Mouse (Mus musculus) embryonic facial prominence, embryonic 15.5 days (tissue): Measurements from ENCODE around the gene Urad. TPM values are rescaled to one million over a fixed set of nuclear protein-coding genes. Genes with fewer than 3 reads are reported as not detected.

ENCODE experiments used
- ATAC-seq: fragments of 200-750 bp; cut with Nextera tagmentation; 2 replicates; pipeline ENCODE4 v1.8.0; 2017; ENCODE audit warnings: low read depth, moderate TSS enrichment; ENCODE audit not compliant: insufficient number of reproducible peaks, low FRiP score, low TSS enrichment
- H3K27ac ChIP-seq: fragments of 300-500 bp; sonication (generic); replicated peaks from 2 replicates; pipeline ENCODE4 v1.5.1; 2015; ENCODE audit warnings: mild to moderate bottlenecking, inconsistent platforms
- H3K27me3 ChIP-seq: fragments of 300-500 bp; sonication (generic); 2 replicates; pipeline ENCODE4 v1.6.1; 2015; ENCODE audit warnings: inconsistent platforms
- H3K36me3 ChIP-seq: fragments of 300-500 bp; sonication (generic); 2 replicates; pipeline ENCODE4 v1.6.1; 2015; ENCODE audit warnings: mild to moderate bottlenecking, inconsistent platforms
- H3K4me1 ChIP-seq: fragments of 300-500 bp; sonication (generic); 2 replicates; pipeline ENCODE4 v1.6.1; 2015; ENCODE audit warnings: inconsistent platforms
- H3K4me2 ChIP-seq: fragments of 300-500 bp; sonication (generic); replicated peaks from 2 replicates; pipeline ENCODE4 v1.6.1; 2015; ENCODE audit warnings: mild to moderate bottlenecking, inconsistent platforms
- H3K4me3 ChIP-seq: fragments of 300-500 bp; sonication (generic); replicated peaks from 2 replicates; pipeline ENCODE4 v1.5.1; 2015; ENCODE audit warnings: mild to moderate bottlenecking, inconsistent platforms
- H3K9ac ChIP-seq: fragments of 300-500 bp; sonication (generic); 2 replicates; pipeline ENCODE4 v1.6.1; 2015; ENCODE audit warnings: inconsistent platforms
- H3K9me3 ChIP-seq: fragments of 300-500 bp; sonication (generic); replicated peaks from 2 replicates; pipeline ENCODE4 v1.6.1; 2016; ENCODE audit warnings: inconsistent platforms
- whole genome bisulfite sequencing: fragments of 180-500 bp; shearing (Covaris S2); methylation state at CpG from one replicate; pipeline ENCODE4 v1.1.7; 2015; 5-methylcytosine and 5-hydroxymethylcytosine counted together
- polyA plus RNA-seq: library from polyadenylated mRNA; unstranded; fragments of >200 nt; fragmentation: Nextera tagmentation; extraction: Ambion mirVana; gene quantifications from 2 replicates; pipeline ENCODE4 v1.2.1, GENCODE M21; 2015

Urad gene
- not detected in 2 replicates for polyA plus RNA-seq

GRCm38 (mm10) chr5:147322183-147322582 is at the start of gene Urad:
TSS of gene Urad (minus strand) at chr5:147322440.
- Histone ChIP-seq H3K4me2 (no peak within 1 kb of the TSS), H3K9ac (no peak within 1 kb of the TSS), H3K9me3 (no peaks in the 10 kb centered on the region), H3K36me3 (no peaks in the 10 kb centered on the region), H3K27ac (no peak within 1 kb of the TSS), H3K4me3 (no peak within 1 kb of the TSS), H3K4me1 (no peaks in the 10 kb centered on the region), H3K27me3 (peaks cover 52% of the 10 kb centered on the region)
- 66% methylated on average over 8 of the region's 8 CpGs for WGBS
- ATAC-seq = no peak

DNA sequence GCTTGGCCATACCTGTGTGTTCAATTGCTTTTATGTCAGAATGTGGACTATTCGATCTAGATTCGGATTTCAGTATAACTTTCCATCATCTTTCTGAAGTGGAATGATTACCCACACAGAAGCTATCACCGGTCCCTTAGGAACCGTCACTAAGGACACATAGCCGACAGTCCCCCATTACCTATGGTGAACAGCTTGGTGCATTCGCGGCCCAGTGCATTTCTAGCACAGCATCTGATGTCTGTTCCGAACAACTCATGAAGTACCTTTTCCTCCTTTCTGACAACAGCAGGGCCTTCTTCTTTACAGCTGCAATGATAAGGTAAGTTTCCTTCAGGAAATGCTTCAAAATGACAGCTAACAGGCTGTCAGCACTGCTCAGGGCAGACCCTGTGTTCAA is 48.0 kb upstream of the Urad start:
- Histone ChIP-seq H3K9me3 (no peaks in the 10 kb centered on the region), H3K36me3 (no peaks in the 10 kb centered on the region), H3K27ac (no peak overlapping the region), H3K4me1 (no peaks in the 10 kb centered on the region), H3K9ac (no peak overlapping the region), H3K27me3 (no peaks in the 10 kb centered on the region), H3K4me2 (no peak overlapping the region), H3K4me3 (no peak overlapping the region)
- no peak for ATAC-seq
- WGBS = 82% methylated on average over 8 of the region's 8 CpGs

GRCm38 (mm10) chr5:147368221-147368620 is 46.0 kb upstream of the Urad start:
- Histone ChIP-seq H3K27me3 (no peaks in the 10 kb centered on the region), H3K4me2 (no peak overlapping the region), H3K27ac (no peak overlapping the region), H3K9me3 (no peaks in the 10 kb centered on the region), H3K36me3 (no peaks in the 10 kb centered on the region), H3K4me1 (no peaks in the 10 kb centered on the region), H3K4me3 (no peak overlapping the region), H3K9ac (no peak overlapping the region)
- 95% methylated on average over 6 of the region's 6 CpGs for WGBS
- ATAC-seq = no peak

DNA sequence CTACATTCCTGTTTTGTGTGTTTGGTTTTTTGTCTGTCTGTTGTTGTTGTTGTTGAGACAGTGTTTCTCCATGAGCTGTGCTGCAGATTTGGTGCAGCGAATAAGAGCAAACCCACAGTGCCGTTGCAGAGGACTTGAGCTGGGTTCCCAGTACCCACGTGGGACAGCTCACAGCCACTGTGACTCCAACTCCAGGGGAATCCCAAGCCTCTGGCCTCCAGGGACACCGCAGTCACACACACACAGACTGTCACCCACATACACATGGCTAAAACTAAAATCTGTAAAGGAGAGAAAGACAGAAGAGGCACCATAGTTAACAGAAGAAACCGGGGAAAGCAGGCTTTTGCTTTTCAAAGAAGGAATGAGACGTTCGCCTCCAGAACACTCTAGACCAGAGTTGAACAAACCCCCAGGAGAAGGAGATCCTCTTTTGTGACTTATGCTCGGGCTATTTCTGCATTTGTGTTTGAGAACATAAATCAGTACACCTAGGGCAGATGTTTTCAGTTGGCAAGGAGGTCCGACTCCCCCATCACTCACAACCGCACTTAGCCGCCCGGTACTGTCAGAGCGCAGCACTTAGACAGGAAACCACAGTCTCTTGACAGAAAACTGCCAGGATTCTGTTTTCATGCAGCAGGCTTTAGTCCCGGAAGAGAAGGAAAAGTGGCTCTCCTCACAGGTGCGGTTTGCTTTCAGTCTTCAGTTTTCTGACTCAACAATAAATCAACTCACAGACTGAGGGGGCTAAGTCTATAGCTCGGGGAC is 43.9 kb upstream of the Urad start:
- Histone ChIP-seq H3K27ac (no peak overlapping the region), H3K27me3 (no peaks in the 10 kb centered on the region), H3K9ac (no peak overlapping the region), H3K36me3 (no peaks in the 10 kb centered on the region), H3K4me1 (no peaks in the 10 kb centered on the region), H3K4me2 (no peak overlapping the region), H3K9me3 (no peaks in the 10 kb centered on the region), H3K4me3 (no peak overlapping the region)
- no peak for ATAC-seq
- 54% methylated on average over 16 of the region's 16 CpGs for WGBS

- H3K9ac ChIP-seq = no peak overlapping the region
- WGBS = 52% methylated on average over 12 of the region's 12 CpGs
- H3K27ac ChIP-seq = no peak overlapping the region
- H3K27me3 ChIP-seq = no peaks in the 10 kb centered on the region
- H3K4me1 ChIP-seq = no peaks in the 10 kb centered on the region
- no peak for ATAC-seq
- no peak overlapping the region for H3K4me3 ChIP-seq
- no peak overlapping the region for H3K4me2 ChIP-seq
- H3K9me3 ChIP-seq = no peaks in the 10 kb centered on the region
- H3K36me3 ChIP-seq = no peaks in the 10 kb centered on the region
Measured at GRCm38 (mm10) chr5:147363054-147363453, 40.8 kb upstream of the Urad start.

GRCm38 (mm10) chr5:147358481-147358880 is 36.2 kb upstream of the Urad start:
- no peak for ATAC-seq
- H3K36me3 ChIP-seq = no peaks in the 10 kb centered on the region
- H3K4me2 ChIP-seq = no peak overlapping the region
- H3K9ac ChIP-seq = no peak overlapping the region
- 84% methylated on average over 11 of the region's 11 CpGs for WGBS
- H3K9me3 ChIP-seq = no peaks in the 10 kb centered on the region
- no peak overlapping the region for H3K4me3 ChIP-seq
- H3K27ac ChIP-seq = no peak overlapping the region
- no peaks in the 10 kb centered on the region for H3K4me1 ChIP-seq
- H3K27me3 ChIP-seq = no peaks in the 10 kb centered on the region

DNA sequence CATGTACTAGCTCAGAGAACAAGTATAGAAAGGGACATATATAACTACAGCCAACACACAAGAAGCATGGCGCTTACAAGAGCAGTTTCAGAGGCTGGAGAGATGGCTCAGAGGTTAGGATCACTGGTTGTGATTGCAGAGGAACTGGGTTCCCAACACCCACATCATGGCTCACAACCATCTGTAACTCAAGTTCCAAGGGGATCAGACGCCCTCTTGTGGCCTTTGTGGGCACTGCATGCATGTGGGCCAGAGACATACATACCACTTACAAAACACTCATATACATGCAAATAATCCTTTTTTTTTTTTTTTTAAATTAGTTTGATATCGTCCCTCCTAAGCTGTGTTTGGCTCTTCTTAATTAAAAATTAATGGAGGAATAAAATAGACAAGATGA is 35.3 kb upstream of the Urad start:
- ATAC-seq = no peak

GRCm38 (mm10) chr5:147356260-147357055 is 34.2 kb upstream of the Urad start:
- H3K27ac ChIP-seq = no peak overlapping the region
- 88% methylated on average over 13 of the region's 13 CpGs for WGBS

More for the DNA sequence above, 35.3 kb upstream of the Urad start:
- H3K4me3 ChIP-seq = no peak overlapping the region
- H3K9me3 ChIP-seq = no peaks in the 10 kb centered on the region
- no peaks in the 10 kb centered on the region for H3K36me3 ChIP-seq
- H3K9ac ChIP-seq = no peak overlapping the region
- no peaks in the 10 kb centered on the region for H3K4me1 ChIP-seq
- H3K27ac ChIP-seq = no peak overlapping the region
- WGBS = 41% methylated on average over 3 of the region's 3 CpGs
- H3K4me2 ChIP-seq = no peak overlapping the region
- no peaks in the 10 kb centered on the region for H3K27me3 ChIP-seq

GRCm38 (mm10) chr5:147355788-147356187 is 33.5 kb upstream of the Urad start:
- Histone ChIP-seq H3K9ac (no peak overlapping the region), H3K9me3 (no peaks in the 10 kb centered on the region), H3K27ac (no peak overlapping the region), H3K27me3 (no peaks in the 10 kb centered on the region), H3K4me3 (no peak overlapping the region), H3K36me3 (no peaks in the 10 kb centered on the region), H3K4me1 (no peaks in the 10 kb centered on the region), H3K4me2 (no peak overlapping the region)
- 64% methylated on average over 3 of the region's 3 CpGs for WGBS
- no peak for ATAC-seq

More at GRCm38 (mm10) chr5:147356260-147357055, 34.2 kb upstream of the Urad start:
- Histone ChIP-seq H3K4me2 (no peak overlapping the region), H3K27me3 (no peaks in the 10 kb centered on the region), H3K9me3 (no peaks in the 10 kb centered on the region), H3K36me3 (no peaks in the 10 kb centered on the region), H3K4me1 (no peaks in the 10 kb centered on the region), H3K9ac (no peak overlapping the region), H3K4me3 (no peak overlapping the region)
- ATAC-seq = no peak

DNA sequence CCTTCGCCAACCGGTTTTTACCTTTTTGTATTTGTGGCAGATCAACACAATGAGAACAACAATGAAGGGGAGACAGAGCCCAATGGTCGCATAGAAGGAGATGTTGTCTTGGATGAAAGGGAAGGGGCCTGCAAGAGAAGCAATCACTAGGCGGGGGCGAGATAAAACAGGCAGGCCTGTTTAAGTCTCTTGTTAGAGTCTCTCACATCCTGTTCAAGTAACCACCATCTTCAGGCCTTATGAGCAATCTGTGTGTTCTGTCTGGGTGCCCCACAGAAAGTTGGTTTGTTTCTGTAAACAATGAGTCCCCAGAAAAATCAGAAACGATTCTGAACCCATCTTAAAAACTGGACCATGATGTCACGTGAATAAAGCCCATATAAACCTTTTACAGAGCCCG is 32.7 kb upstream of the Urad start:
- 81% methylated on average over 8 of the region's 8 CpGs for WGBS
- no peaks in the 10 kb centered on the region for H3K9me3 ChIP-seq

GRCm38 (mm10) chr5:147354161-147354780 is 32.0 kb upstream of the Urad start:
- Histone ChIP-seq H3K27ac (no peak overlapping the region), H3K4me3 (no peak overlapping the region), H3K4me2 (no peak overlapping the region), H3K27me3 (no peaks in the 10 kb centered on the region), H3K9me3 (no peaks in the 10 kb centered on the region), H3K4me1 (no peaks in the 10 kb centered on the region), H3K9ac (no peak overlapping the region), H3K36me3 (no peaks in the 10 kb centered on the region)
- ATAC-seq = no peak
- 60% methylated on average over 17 of the region's 17 CpGs for WGBS

More for the DNA sequence above, 32.7 kb upstream of the Urad start:
- H3K27ac ChIP-seq = no peak overlapping the region
- H3K4me3 ChIP-seq = no peak overlapping the region
- H3K4me2 ChIP-seq = no peak overlapping the region
- H3K9ac ChIP-seq = no peak overlapping the region
- no peaks in the 10 kb centered on the region for H3K27me3 ChIP-seq
- no peak for ATAC-seq
- no peaks in the 10 kb centered on the region for H3K4me1 ChIP-seq
- H3K36me3 ChIP-seq = no peaks in the 10 kb centered on the region
